Mouse (Mus musculus): ENCODE measurements at regions not wholly inside any gene's neighbourhood (a gene's known extent, or its start where the extent isn't known, plus 50 kb on each side); places are given as distances from the start of the nearest gene placed in this dataset.

GRCm38 (mm10) chr10:66348398-66348797, 747.5 kb upstream of the Jmjd1c start:
- DNase-seq = no peak

- DNase-seq = no peak
These were observed 744.9 kb upstream of the Jmjd1c start for GRCm38 (mm10) chr10:66351036-66351435.

GRCm38 (mm10) chr10:66354072-66354471, 741.9 kb upstream of the Jmjd1c start:
- no peak for DNase-seq

GRCm38 (mm10) chr10:66354986-66355385, 740.9 kb upstream of the Jmjd1c start:
- no peak for DNase-seq

- DNase-seq = peak; percentile 96 to 98
These were observed 738.2 kb upstream of the Jmjd1c start for GRCm38 (mm10) chr10:66357736-66358135.

- peak; percentile 85 to 87 for DNase-seq
These were observed 725.8 kb upstream of the Jmjd1c start for GRCm38 (mm10) chr10:66370096-66370495.

GRCm38 (mm10) chr10:66371756-66372155, 724.2 kb upstream of the Jmjd1c start:
- no peak for DNase-seq

Data from cerebellum, postnatal 10 days (tissue).